Mouse (Mus musculus) neural tube, embryonic 15.5 days (tissue): ENCODE data around the gene Cerk. TPM values are rescaled to one million over a fixed set of nuclear protein-coding genes. Genes with fewer than 3 reads are reported as not detected.
"Not testable (repeated sequence)": the region's sequence is repeated elsewhere in the genome, so short reads cannot be mapped to it uniquely, and the experiment has no call there.

Experiments
- ATAC-seq: fragments of 200-750 bp; cut with Nextera tagmentation; 2 replicates; pipeline ENCODE4 v1.8.0; 2017; ENCODE audit warnings: mild to moderate bottlenecking, moderate TSS enrichment, moderate library complexity; ENCODE audit not compliant: low FRiP score
- H3K27ac ChIP-seq: fragments of 300-500 bp; sonication (generic); replicated peaks from 2 replicates; pipeline ENCODE4 v1.5.1; 2015; ENCODE audit warnings: mild to moderate bottlenecking, inconsistent platforms
- H3K27me3 ChIP-seq: fragments of 300-500 bp; sonication (generic); replicated peaks from 2 replicates; pipeline ENCODE4 v1.6.1; 2015; ENCODE audit warnings: inconsistent platforms
- H3K36me3 ChIP-seq: fragments of 300-500 bp; sonication (generic); 2 replicates; pipeline ENCODE4 v1.6.1; 2015; ENCODE audit warnings: inconsistent platforms
- H3K4me1 ChIP-seq: fragments of 300-500 bp; sonication (generic); 2 replicates; pipeline ENCODE4 v1.6.1; 2015; ENCODE audit warnings: inconsistent platforms
- H3K4me2 ChIP-seq: fragments of 300-500 bp; sonication (generic); 2 replicates; pipeline ENCODE4 v1.6.1; 2015; ENCODE audit warnings: inconsistent platforms, mild to moderate bottlenecking, moderate library complexity
- H3K4me3 ChIP-seq: fragments of 300-500 bp; sonication (generic); replicated peaks from 2 replicates; pipeline ENCODE4 v1.5.1; 2015; ENCODE audit warnings: mild to moderate bottlenecking, inconsistent platforms
- H3K9ac ChIP-seq: fragments of 300-500 bp; sonication (generic); replicated peaks from 2 replicates; pipeline ENCODE4 v1.6.1; 2015; ENCODE audit warnings: mild to moderate bottlenecking, inconsistent platforms
- H3K9me3 ChIP-seq: fragments of 300-500 bp; sonication (generic); replicated peaks from 2 replicates; pipeline ENCODE4 v1.6.1; 2016; ENCODE audit warnings: inconsistent platforms
- WGBS: fragments of 180-500 bp; shearing (Covaris S2); methylation state at CpG from one replicate; pipeline ENCODE4 v1.1.7; 2015; ENCODE audit warnings: mixed read lengths; 5-methylcytosine and 5-hydroxymethylcytosine counted together
- polyA plus RNA-seq: library from polyadenylated mRNA; unstranded; fragments of >200 nt; fragmentation: Nextera tagmentation; extraction: Ambion mirVana; gene quantifications from 2 replicates; pipeline ENCODE4 v1.2.1, GENCODE M21; 2015

The Cerk gene
- polyA plus RNA-seq, 1 experiment from 2014 or later: 27.5 TPM

GRCm38 (mm10) chr15:86203942-86204561 lies 18.1 kb upstream of the Cerk start:
- Histone ChIP-seq H3K4me3 (no peak overlapping the region), H3K9me3 (no peaks in the 10 kb centered on the region), H3K27me3 (no peaks in the 10 kb centered on the region), H3K9ac (no peak overlapping the region), H3K27ac (no peak overlapping the region), H3K4me1 (0 out of 2 replicates have a peak, but pooled peaks cover 5% of the 10 kb centered on the region), H3K36me3 (no peaks in the 10 kb centered on the region), H3K4me2 (no peak overlapping the region)
- WGBS: 51% methylated on average over 7 of the region's 7 CpGs
- ATAC-seq: no peak

DNA sequence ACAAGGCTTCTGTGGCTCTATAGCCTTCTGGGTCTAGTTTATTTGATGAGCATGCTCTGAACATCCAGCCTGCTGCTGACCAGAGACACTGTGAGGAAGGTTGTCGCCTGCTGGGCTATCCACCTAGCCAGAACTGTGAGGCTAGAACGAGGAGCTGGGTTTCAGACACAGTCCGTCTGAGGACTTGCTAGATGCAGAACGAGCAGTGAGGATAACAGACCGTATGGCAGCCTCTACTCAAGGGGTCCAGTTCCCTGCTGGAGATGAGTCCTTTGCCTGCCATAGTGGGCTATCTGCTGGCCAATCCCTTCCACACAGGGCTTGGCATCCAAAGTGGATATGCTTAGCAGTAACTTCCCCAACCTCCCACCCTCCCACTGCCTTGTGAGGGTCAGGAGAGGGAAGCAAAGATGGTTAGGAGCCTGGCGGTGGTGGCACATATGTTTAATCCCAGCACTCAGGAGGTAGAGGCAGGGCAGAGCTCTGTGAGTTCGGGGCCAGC lies 17.4 kb upstream of the Cerk start:
- H3K27ac ChIP-seq: no peak overlapping the region
- no peaks in the 10 kb centered on the region for H3K9me3 ChIP-seq
- no peak for ATAC-seq
- WGBS: 82% methylated on average over 7 of the region's 7 CpGs
- no peaks in the 10 kb centered on the region for H3K27me3 ChIP-seq
- no peak overlapping the region for H3K4me3 ChIP-seq
- no peaks in the 10 kb centered on the region for H3K36me3 ChIP-seq
- H3K9ac ChIP-seq: no peak overlapping the region
- H3K4me1 ChIP-seq: 0 out of 2 replicates have a peak, but pooled peaks cover 5% of the 10 kb centered on the region
- H3K4me2 ChIP-seq: no peak overlapping the region

- H3K27me3 ChIP-seq: no peaks in the 10 kb centered on the region
- no peaks in the 10 kb centered on the region for H3K36me3 ChIP-seq
- no peak for ATAC-seq
- no peak overlapping the region for H3K27ac ChIP-seq
- H3K9ac ChIP-seq: no peak overlapping the region
- H3K4me3 ChIP-seq: no peak overlapping the region
- H3K4me2 ChIP-seq: no peak overlapping the region
- H3K9me3 ChIP-seq: no peaks in the 10 kb centered on the region
- H3K4me1 ChIP-seq: 0 out of 2 replicates have a peak, but pooled peaks cover 5% of the 10 kb centered on the region
- 59% methylated on average over 6 of the region's 6 CpGs for WGBS
Measured at GRCm38 (mm10) chr15:86202640-86203039, 16.7 kb upstream of the Cerk start.

DNA sequence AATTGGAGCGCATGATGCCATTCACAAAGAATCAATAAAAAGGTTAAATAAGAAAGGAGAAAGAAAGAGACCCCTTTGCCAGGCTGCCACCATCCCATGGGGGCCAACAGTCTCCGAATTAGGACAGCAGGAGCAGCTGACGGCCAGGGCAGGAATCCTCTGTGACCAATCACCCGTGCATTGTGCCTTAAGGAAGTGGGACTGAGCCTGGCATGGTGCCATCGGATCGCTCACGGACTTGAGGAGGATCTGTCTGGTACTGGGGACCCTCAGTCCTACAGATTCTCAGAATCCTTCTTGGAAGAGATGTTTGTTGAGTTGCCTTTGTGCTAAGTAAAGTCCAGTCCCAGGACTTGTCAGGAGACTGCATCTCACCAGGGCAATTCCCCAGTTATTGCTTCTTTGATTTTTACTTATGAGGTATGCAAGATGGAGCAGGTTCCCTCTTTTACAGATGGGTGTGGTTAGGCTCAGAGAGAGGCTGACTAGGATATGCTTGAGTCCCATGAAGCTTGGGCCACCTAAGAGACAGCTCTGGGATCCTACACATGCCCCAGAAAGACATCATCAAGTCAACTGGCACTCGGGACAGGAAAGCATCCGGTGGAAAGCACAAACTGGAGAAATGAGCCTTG lies 15.9 kb upstream of the Cerk start:
- Histone ChIP-seq H3K4me1 (0 out of 2 replicates have a peak, but pooled peaks cover 5% of the 10 kb centered on the region), H3K4me3 (no peak overlapping the region), H3K27me3 (no peaks in the 10 kb centered on the region), H3K4me2 (no peak overlapping the region), H3K9me3 (no peaks in the 10 kb centered on the region), H3K9ac (no peak overlapping the region), H3K36me3 (no peaks in the 10 kb centered on the region), H3K27ac (no peak overlapping the region)
- no peak for ATAC-seq
- WGBS: 54% methylated on average over 9 of the region's 9 CpGs

GRCm38 (mm10) chr15:86201095-86201494 lies 15.2 kb upstream of the Cerk start:
- Histone ChIP-seq H3K27ac (no peak overlapping the region), H3K36me3 (no peaks in the 10 kb centered on the region), H3K9me3 (no peaks in the 10 kb centered on the region), H3K9ac (no peak overlapping the region), H3K27me3 (no peaks in the 10 kb centered on the region), H3K4me2 (no peak overlapping the region), H3K4me1 (0 out of 2 replicates have a peak, but pooled peaks cover 3% of the 10 kb centered on the region), H3K4me3 (no peak overlapping the region)
- no peak for ATAC-seq
- WGBS: 34% methylated on average over 4 of the region's 4 CpGs

DNA sequence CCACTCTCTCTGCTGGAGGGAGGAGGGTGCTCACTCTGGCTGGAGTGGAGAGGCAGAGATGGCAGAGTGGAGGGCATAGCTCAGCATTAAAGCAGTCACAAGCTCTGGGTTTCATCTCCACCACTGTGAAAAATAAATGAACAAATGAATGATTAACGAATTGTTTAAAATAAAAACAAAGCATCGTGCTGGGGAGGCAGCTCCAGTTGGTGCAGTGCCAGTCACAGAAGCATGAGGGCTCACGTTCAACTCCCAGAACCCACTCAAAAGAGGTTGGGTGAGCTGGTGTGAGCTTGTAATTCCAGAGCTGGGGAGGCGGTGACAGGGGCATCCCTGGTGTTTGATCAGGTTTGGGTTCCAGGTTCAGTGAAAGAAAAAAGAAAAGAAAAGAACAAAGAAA lies 14.2 kb upstream of the Cerk start:
- Histone ChIP-seq H3K27me3 (no peaks in the 10 kb centered on the region), H3K4me3 (no peak overlapping the region), H3K27ac (no peak overlapping the region), H3K9me3 (no peaks in the 10 kb centered on the region), H3K9ac (no peak overlapping the region), H3K36me3 (no peaks in the 10 kb centered on the region), H3K4me1 (0 out of 2 replicates have a peak, but pooled peaks cover 3% of the 10 kb centered on the region), H3K4me2 (no peak overlapping the region)
- 51% methylated on average over 4 of the region's 4 CpGs for WGBS
- ATAC-seq: no peak

DNA sequence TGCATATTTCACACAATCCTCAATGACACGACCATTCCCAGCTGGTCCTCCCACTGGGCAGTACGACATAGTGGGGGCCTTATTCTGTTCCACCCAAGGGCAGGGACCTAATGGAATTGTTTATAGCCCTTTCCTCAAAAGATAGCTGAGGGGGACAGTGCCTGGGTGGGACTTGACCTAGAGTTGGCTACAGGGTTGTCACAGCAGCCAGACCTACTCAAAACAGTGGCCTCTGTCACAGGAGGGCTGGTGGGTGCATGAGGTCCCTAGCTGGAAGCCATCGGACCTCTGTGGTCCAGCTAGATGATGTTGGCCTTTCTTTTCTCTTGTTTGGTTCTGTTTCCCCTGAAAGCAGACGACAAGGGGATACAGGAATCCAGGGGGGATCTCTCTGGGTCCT lies 13.5 kb upstream of the Cerk start:
- ATAC-seq: no peak
- Histone ChIP-seq H3K4me3 (no peak overlapping the region), H3K4me1 (0 out of 2 replicates have a peak, but pooled peaks cover 3% of the 10 kb centered on the region), H3K36me3 (no peaks in the 10 kb centered on the region), H3K9me3 (no peaks in the 10 kb centered on the region), H3K4me2 (no peak overlapping the region), H3K27ac (no peak overlapping the region), H3K9ac (no peak overlapping the region), H3K27me3 (no peaks in the 10 kb centered on the region)
- WGBS: 76% methylated on average over 4 of the region's 4 CpGs

DNA sequence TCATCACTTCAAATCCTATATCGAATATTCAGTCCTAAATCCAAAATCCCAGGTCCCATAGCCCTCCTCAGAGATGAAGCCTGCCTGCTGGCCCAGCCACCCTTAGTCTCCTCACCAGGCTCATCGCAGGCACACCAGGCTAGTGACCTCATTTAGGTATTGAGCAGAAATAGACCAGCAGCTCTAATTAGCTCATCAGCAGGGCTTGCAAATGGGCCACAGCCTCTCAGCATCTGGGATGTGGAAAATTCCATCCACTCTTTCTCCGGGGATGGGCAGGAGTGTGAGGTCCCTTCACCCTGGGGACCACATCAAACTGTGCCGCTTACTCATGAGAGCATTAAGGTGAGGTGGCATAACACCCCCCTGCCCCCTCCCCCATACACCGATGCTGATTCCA lies 13.1 kb upstream of the Cerk start:
- H3K27me3 ChIP-seq: no peaks in the 10 kb centered on the region
- no peaks in the 10 kb centered on the region for H3K9me3 ChIP-seq
- 89% methylated on average over 5 of the region's 5 CpGs for WGBS
- H3K4me2 ChIP-seq: no peak overlapping the region
- no peak overlapping the region for H3K4me3 ChIP-seq
- H3K4me1 ChIP-seq: 0 out of 2 replicates have a peak, but pooled peaks cover 3% of the 10 kb centered on the region
- no peaks in the 10 kb centered on the region for H3K36me3 ChIP-seq
- no peak for ATAC-seq
- H3K9ac ChIP-seq: no peak overlapping the region
- H3K27ac ChIP-seq: no peak overlapping the region

GRCm38 (mm10) chr15:86194676-86195453 lies 8.9 kb upstream of the Cerk start:
- not testable (repeated sequence) for H3K4me1 ChIP-seq, H3K27ac ChIP-seq, H3K4me2 ChIP-seq, H3K9ac ChIP-seq, H3K9me3 ChIP-seq, H3K36me3 ChIP-seq, H3K4me3 ChIP-seq, H3K27me3 ChIP-seq
- ATAC-seq: peak; percentile 85
- 83% methylated on average over 55 of the region's 55 CpGs for WGBS

DNA sequence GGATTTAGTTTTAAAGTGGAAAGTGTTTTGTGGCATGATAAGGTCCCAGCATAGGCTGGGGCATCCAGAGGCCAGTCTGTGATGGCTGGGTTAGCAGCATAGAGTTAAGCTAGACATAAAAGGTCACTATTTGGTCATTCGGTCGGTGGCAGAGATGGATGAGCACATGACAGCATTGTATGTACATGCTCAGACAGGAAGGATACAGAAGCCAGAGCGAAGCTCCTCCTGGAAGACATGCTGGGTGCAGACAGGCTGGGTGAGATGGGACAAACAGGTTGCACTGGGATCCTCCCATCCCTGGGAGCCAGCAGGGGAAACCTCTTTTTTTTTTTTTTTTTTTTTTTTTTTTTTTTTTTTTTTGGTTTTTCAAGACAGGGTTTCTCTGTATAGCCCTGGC lies 6.0 kb upstream of the Cerk start:
- WGBS: 81% methylated on average over 3 of the region's 3 CpGs
- no peak overlapping the region for H3K9ac ChIP-seq
- no peak overlapping the region for H3K4me3 ChIP-seq
- H3K36me3 ChIP-seq: no peaks in the 10 kb centered on the region
- no peaks in the 10 kb centered on the region for H3K9me3 ChIP-seq
- H3K27me3 ChIP-seq: no peaks in the 10 kb centered on the region
- H3K27ac ChIP-seq: no peak overlapping the region
- no peak overlapping the region for H3K4me2 ChIP-seq
- peaks cover 13% of the 10 kb centered on the region for H3K4me1 ChIP-seq
- ATAC-seq: no peak

GRCm38 (mm10) chr15:86191505-86191904 lies 5.6 kb upstream of the Cerk start:
- H3K4me3 ChIP-seq: no peak overlapping the region
- H3K4me1 ChIP-seq: peaks cover 17% of the 10 kb centered on the region
- no peak for ATAC-seq
- no peaks in the 10 kb centered on the region for H3K36me3 ChIP-seq
- WGBS: 76% methylated on average over 1 of the region's 1 CpGs
- H3K9me3 ChIP-seq: no peaks in the 10 kb centered on the region
- H3K9ac ChIP-seq: no peak overlapping the region
- H3K27ac ChIP-seq: no peak overlapping the region
- H3K4me2 ChIP-seq: no peak overlapping the region
- no peaks in the 10 kb centered on the region for H3K27me3 ChIP-seq

- Histone ChIP-seq H3K27me3 (no peaks in the 10 kb centered on the region), H3K9ac (no peak overlapping the region), H3K36me3 (no peaks in the 10 kb centered on the region), H3K27ac (no peak overlapping the region), H3K9me3 (no peaks in the 10 kb centered on the region), H3K4me1 (peaks cover 23% of the 10 kb centered on the region), H3K4me3 (no peak overlapping the region), H3K4me2 (no peak overlapping the region)
- 76% methylated on average over 3 of the region's 3 CpGs for WGBS
- no peak for ATAC-seq
Measured at GRCm38 (mm10) chr15:86190387-86190786, 4.4 kb upstream of the Cerk start.
